Mouse (Mus musculus): ENCODE measurements around the gene Cd37.

GRCm38 (mm10) chr7:45196994-45197393 lies 41.9 kb downstream of the Cd37 start:
- TF ChIP-seq CTCF (conservative IDR thresholded peaks at IDR 0.05; ENCODE audit: insufficient read depth, insufficient read length, low read depth, low read length) (no peak), POLR2A (IDR thresholded peaks at IDR 0.05; ENCODE audit: low read depth, low read length) (no peak)
